Mouse (Mus musculus): ENCODE data around the gene Uba3. TPM values are rescaled to one million over a fixed set of nuclear protein-coding genes. Genes with fewer than 3 reads are reported as not detected.

Gene Uba3
- polyA plus RNA-seq, 1 experiment from 2014 or later = 96.5 TPM

- peak; percentile 81 for ATAC-seq (ENCODE audit: low FRiP score, low read depth)
- Histone ChIP-seq H3K27me3 (replicated peaks) (no peaks in the 10 kb centered on the region), H3K36me3 (peaks cover 1% of the 10 kb centered on the region; the same call in 1 of the 2 replicates), H3K4me2 (replicated peaks) (peak within 1 kb of the TSS; percentile 96), H3K4me3 (peak within 1 kb of the TSS; percentile 64), H3K27ac (peak within 1 kb of the TSS; percentile 50; the same call in 1 of the 2 replicates), H3K4me1 (peaks cover 20% of the 10 kb centered on the region), H3K9ac (peak within 1 kb of the TSS; percentile 72), H3K9me3 (no peaks in the 10 kb centered on the region)
- under 1% methylated on average over 56 of the region's 56 CpGs for WGBS
Observed at GRCm38 (mm10) chr6:97148383-97149251, 56.8 kb downstream of the Uba3 start, which contains the start of gene Eogt. Eogt (minus strand) TSS chr6:97149182.

GRCm38 (mm10) chr6:97147755-97148382 is 57.6 kb downstream of the Uba3 start:
- Histone ChIP-seq H3K27ac (no peak overlapping the region), H3K9ac (peak overlapping the region; percentile 72), H3K4me1 (peaks cover 20% of the 10 kb centered on the region), H3K4me3 (peak overlapping the region; percentile 64), H3K4me2 (replicated peaks) (peak overlapping the region; percentile 96), H3K27me3 (replicated peaks) (no peaks in the 10 kb centered on the region), H3K9me3 (no peaks in the 10 kb centered on the region), H3K36me3 (no peaks in the 10 kb centered on the region)
- 20% methylated on average over 18 of the region's 18 CpGs for WGBS
- ATAC-seq (ENCODE audit: low FRiP score, low read depth) = peak; percentile 46; the same call in 1 of the 2 replicates

- no peaks in the 10 kb centered on the region for H3K27me3 ChIP-seq (replicated peaks)
- H3K27ac ChIP-seq = no peak overlapping the region
- H3K9ac ChIP-seq = no peak overlapping the region
- no peak overlapping the region for H3K4me3 ChIP-seq
- no peak overlapping the region for H3K4me2 ChIP-seq (replicated peaks)
- peaks cover 20% of the 10 kb centered on the region for H3K4me1 ChIP-seq
- ATAC-seq (ENCODE audit: low FRiP score, low read depth) = no peak
- H3K36me3 ChIP-seq = 0 out of 2 replicates have a peak, but pooled peaks cover under 1% of the 10 kb centered on the region
- 86% methylated on average over 7 of the region's 7 CpGs for WGBS
- H3K9me3 ChIP-seq = no peaks in the 10 kb centered on the region
Observed at GRCm38 (mm10) chr6:97145156-97145555, 60.3 kb downstream of the Uba3 start.

- ATAC-seq (ENCODE audit: low FRiP score, low read depth) = no peak
- peaks cover 18% of the 10 kb centered on the region for H3K4me1 ChIP-seq
- no peak overlapping the region for H3K9ac ChIP-seq
- 0 out of 2 replicates have a peak, but pooled peaks cover 9% of the 10 kb centered on the region for H3K36me3 ChIP-seq
- no peaks in the 10 kb centered on the region for H3K27me3 ChIP-seq (replicated peaks)
- H3K27ac ChIP-seq = no peak overlapping the region
- H3K4me2 ChIP-seq (replicated peaks) = no peak overlapping the region
- H3K9me3 ChIP-seq = no peaks in the 10 kb centered on the region
- H3K4me3 ChIP-seq = no peak overlapping the region
- 18% methylated on average over 7 of the region's 7 CpGs for WGBS
Observed at GRCm38 (mm10) chr6:97144359-97144758, 61.1 kb downstream of the Uba3 start.

- WGBS = 89% methylated on average over 8 of the region's 8 CpGs
- Histone ChIP-seq H3K4me3 (no peak overlapping the region), H3K4me2 (replicated peaks) (no peak overlapping the region), H3K4me1 (0 out of 2 replicates have a peak, but pooled peaks cover 3% of the 10 kb centered on the region), H3K36me3 (0 out of 2 replicates have a peak, but pooled peaks cover 9% of the 10 kb centered on the region), H3K27me3 (replicated peaks) (no peaks in the 10 kb centered on the region), H3K9ac (no peak overlapping the region), H3K27ac (no peak overlapping the region), H3K9me3 (no peaks in the 10 kb centered on the region)
- no peak for ATAC-seq (ENCODE audit: low FRiP score, low read depth)
Observed at GRCm38 (mm10) chr6:97142611-97143010, 62.8 kb downstream of the Uba3 start.

- no peak overlapping the region for H3K9ac ChIP-seq
- no peak overlapping the region for H3K4me2 ChIP-seq (replicated peaks)
- no peaks in the 10 kb centered on the region for H3K9me3 ChIP-seq
- no peak overlapping the region for H3K27ac ChIP-seq
- 0 out of 2 replicates have a peak, but pooled peaks cover 9% of the 10 kb centered on the region for H3K36me3 ChIP-seq
- no peak overlapping the region for H3K4me3 ChIP-seq
- 81% methylated on average over 7 of the region's 7 CpGs for WGBS
- ATAC-seq (ENCODE audit: low FRiP score, low read depth) = no peak
- no peaks in the 10 kb centered on the region for H3K27me3 ChIP-seq (replicated peaks)
- H3K4me1 ChIP-seq = no peaks in the 10 kb centered on the region
Observed at GRCm38 (mm10) chr6:97141811-97142210, 63.6 kb downstream of the Uba3 start.

Other genes starting within 250 kb of the Uba3 start
- 7.3 and 8.5 TPM in 2 replicates for gene Fam19a4, start 145.2 kb downstream of the Uba3 start, polyA plus RNA-seq (2016; fragmentation: Nextera tagmentation; extraction: Ambion mirVana)
- 9.3 and 11.4 TPM in 2 replicates for gene Eogt, start 56.5 kb downstream of the Uba3 start, polyA plus RNA-seq (2016; fragmentation: Nextera tagmentation; extraction: Ambion mirVana)
- 34.6 and 40.2 TPM in 2 replicates for gene Tmf1, start 26.5 kb downstream of the Uba3 start, polyA plus RNA-seq (2016; fragmentation: Nextera tagmentation; extraction: Ambion mirVana)
- 81.3 and 92.2 TPM in 2 replicates for gene Arl6ip5, start 5.0 kb upstream of the Uba3 start, polyA plus RNA-seq (2016; fragmentation: Nextera tagmentation; extraction: Ambion mirVana)
- 1.6 and 1.8 TPM in 2 replicates for gene Lmod3, start 47.1 kb upstream of the Uba3 start, polyA plus RNA-seq (2016; fragmentation: Nextera tagmentation; extraction: Ambion mirVana)

Data from neural tube, embryonic 12.5 days (tissue).